8 mouse cellular contexts compared by ENCODE assay signal in the genomic region with DNA sequence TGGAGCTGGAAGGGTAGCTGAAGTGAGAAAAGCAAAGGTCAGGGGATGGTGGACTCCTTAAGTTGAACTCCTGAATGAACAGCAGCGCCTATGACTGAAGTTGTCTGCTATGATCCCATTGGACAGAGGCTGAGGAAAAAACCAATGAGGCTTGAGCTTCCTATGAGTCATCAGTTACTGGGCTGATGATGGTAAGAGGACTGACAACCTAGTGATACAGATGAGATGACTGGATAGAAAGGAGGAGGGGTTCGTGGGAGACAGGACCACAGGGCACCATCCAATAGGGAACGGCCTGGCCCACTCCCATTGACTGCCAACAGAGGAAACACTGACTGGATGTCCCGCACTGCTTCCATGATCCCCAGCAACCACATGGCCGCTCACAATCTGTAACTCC. TPM values are rescaled to one million over a fixed set of nuclear protein-coding genes. Genes with fewer than 3 reads are reported as not detected.
DNase-seq lines count a peak whose midpoint lies in the region; ATAC-seq lines count a peak whose summit lies in the region.

No protein-coding gene starts in this region.

- H3K4me2 ChIP-seq in hindbrain, embryonic 11.5 days (replicated peaks; ENCODE audit: low read depth, low read length) = no peak overlapping the region
- no peak overlapping the region for H3K4me2 ChIP-seq in midbrain, embryonic 14.5 days (ENCODE audit: low read length)

- no peaks in the 10 kb centered on the region for H3K4me1 ChIP-seq in hindbrain, embryonic 11.5 days (replicated peaks; ENCODE audit: control insufficient read depth, insufficient read depth, low read length)
- H3K4me1 ChIP-seq in midbrain, embryonic 14.5 days (ENCODE audit: control insufficient read depth, insufficient read depth, low read length) = no peaks in the 10 kb centered on the region

- ATAC-seq in hindbrain, embryonic 11.5 days (ENCODE audit: low FRiP score) = peak; percentile 71
- peak; percentile 80 for ATAC-seq in midbrain, embryonic 14.5 days (ENCODE audit: low FRiP score, low TSS enrichment)

- no peak overlapping the region for H3K9ac ChIP-seq in hindbrain, embryonic 11.5 days (ENCODE audit: low read depth, low read length)
- no peak overlapping the region for H3K9ac ChIP-seq in midbrain, embryonic 14.5 days (replicated peaks; ENCODE audit: low read length)

- WGBS in hindbrain, embryonic 11.5 days = 14% methylated on average over 5 of the region's 5 CpGs
- 15% methylated on average over 5 of the region's 5 CpGs for WGBS in midbrain, embryonic 14.5 days

- H3K9me3 ChIP-seq in hindbrain, embryonic 11.5 days (ENCODE audit: control insufficient read depth, low read length) = no peaks in the 10 kb centered on the region
- H3K9me3 ChIP-seq in midbrain, embryonic 14.5 days (ENCODE audit: control insufficient read depth, low read length) = no peaks in the 10 kb centered on the region

- DNase-seq in adrenal gland, postnatal 14 days = peak; percentile 60
- DNase-seq in adrenal gland, adult 8-10 months = no peak
- peak; percentile 68 for DNase-seq in A20 (ENCODE audit: low read depth, low spot score)
- peak; percentile 59 for DNase-seq in embryo, embryonic 10.5 days (ENCODE audit: low spot score)
- peak; percentile 46 for DNase-seq in hindbrain, embryonic 11.5 days (ENCODE audit: low spot score)
- DNase-seq in layer of hippocampus, postnatal 10 days (ENCODE audit: low spot score in 2 of 2) = peak; percentile 16 to 24
- DNase-seq in midbrain, embryonic 14.5 days = peak; percentile 76
- no peak for DNase-seq in spleen, postnatal 10 days (ENCODE audit: low spot score in 2 of 2)

- H3K27ac ChIP-seq in hindbrain, embryonic 11.5 days (ENCODE audit: low read depth, low read length) = no peak overlapping the region
- H3K27ac ChIP-seq in midbrain, embryonic 14.5 days (replicated peaks; ENCODE audit: low read depth, low read length) = no peak overlapping the region

- H3K27me3 ChIP-seq in hindbrain, embryonic 11.5 days (ENCODE audit: control insufficient read depth, insufficient read depth, low read length) = peaks cover 7% of the 10 kb centered on the region; the same call in 1 of the 2 replicates
- peaks cover 3% of the 10 kb centered on the region; the same call in 1 of the 2 replicates for H3K27me3 ChIP-seq in midbrain, embryonic 14.5 days (ENCODE audit: control insufficient read depth, insufficient read depth, low read length)

- no peak overlapping the region for H3K4me3 ChIP-seq in hindbrain, embryonic 11.5 days (ENCODE audit: low read depth, low read length)
- H3K4me3 ChIP-seq in midbrain, embryonic 14.5 days (replicated peaks; ENCODE audit: low read depth, low read length) = no peak overlapping the region

- H3K36me3 ChIP-seq in hindbrain, embryonic 11.5 days (ENCODE audit: control insufficient read depth, insufficient read depth, low read length) = no peaks in the 10 kb centered on the region
- H3K36me3 ChIP-seq in midbrain, embryonic 14.5 days (ENCODE audit: control insufficient read depth, insufficient read depth, low read length) = no peaks in the 10 kb centered on the region

RNA-seq across cellular contexts. Expression of a gene that starts 12.5 kb away (rescaled TPM):
- total RNA-seq in adrenal gland, postnatal 14 days (2021) = 0.33 and 4.1 TPM in 2 replicates
- total RNA-seq in adrenal gland, adult 8-10 months (2022) = 1 to 10 TPM in 1 of 4 experiments, under 1 TPM in 3; 0.24 to 1.1 (median 0.64) TPM
- 0.26 and 0.32 TPM in 2 replicates for polyA plus RNA-seq in hindbrain, embryonic 11.5 days (2014; fragmentation: Nextera tagmentation; extraction: Ambion mirVana)
- under 1 TPM in 1 of 2 experiments, not detected in 1; 0.34 TPM for total RNA-seq in layer of hippocampus, postnatal 10 days (2021)
- polyA plus RNA-seq in midbrain, embryonic 14.5 days (2014; fragmentation: Nextera tagmentation; extraction: Ambion mirVana) = not detected in 2 replicates

RNA-seq across cellular contexts. Expression of a gene that starts 39.7 kb away (rescaled TPM):
- total RNA-seq in adrenal gland, postnatal 14 days (2021) = 8.0 and 18.8 TPM in 2 replicates
- 10 to 100 TPM; 12.2 to 24.6 (median 21.1) TPM for total RNA-seq in adrenal gland, adult 8-10 months (2022)
- 8.6 and 13.8 TPM in 2 replicates for polyA plus RNA-seq in hindbrain, embryonic 11.5 days (2014; fragmentation: Nextera tagmentation; extraction: Ambion mirVana)
- total RNA-seq in layer of hippocampus, postnatal 10 days (2021) = 10 to 100 TPM; 34.4 to 38.6 TPM
- polyA plus RNA-seq in midbrain, embryonic 14.5 days (2014; fragmentation: Nextera tagmentation; extraction: Ambion mirVana) = 16.7 and 20.4 TPM in 2 replicates

RNA-seq across cellular contexts. Expression of a gene that starts 40.4 kb away (rescaled TPM):
- 1.1 and 2.6 TPM in 2 replicates for total RNA-seq in adrenal gland, postnatal 14 days (2021)
- 1 to 10 TPM in 3 of 4 experiments, under 1 TPM in 1; 0.55 to 1.7 (median 1.4) TPM for total RNA-seq in adrenal gland, adult 8-10 months (2022)
- 0.91 and 1.4 TPM in 2 replicates for polyA plus RNA-seq in hindbrain, embryonic 11.5 days (2014; fragmentation: Nextera tagmentation; extraction: Ambion mirVana)
- total RNA-seq in layer of hippocampus, postnatal 10 days (2021) = 10 to 100 TPM; 14.5 to 22.0 TPM
- 2.4 and 2.9 TPM in 2 replicates for polyA plus RNA-seq in midbrain, embryonic 14.5 days (2014; fragmentation: Nextera tagmentation; extraction: Ambion mirVana)

RNA-seq across cellular contexts. Expression of a gene that starts 42.8 kb away (rescaled TPM):
- total RNA-seq in adrenal gland, postnatal 14 days (2021) = 198 and 203 TPM in 2 replicates
- total RNA-seq in adrenal gland, adult 8-10 months (2022) = 100 to 1,000 TPM; 185 to 240 (median 215) TPM
- 113 and 159 TPM in 2 replicates for polyA plus RNA-seq in hindbrain, embryonic 11.5 days (2014; fragmentation: Nextera tagmentation; extraction: Ambion mirVana)
- 100 to 1,000 TPM; 252 to 263 TPM for total RNA-seq in layer of hippocampus, postnatal 10 days (2021)
- 160 and 171 TPM in 2 replicates for polyA plus RNA-seq in midbrain, embryonic 14.5 days (2014; fragmentation: Nextera tagmentation; extraction: Ambion mirVana)

RNA-seq across cellular contexts. Expression of a gene that starts 48.0 kb away (rescaled TPM):
- total RNA-seq in adrenal gland, postnatal 14 days (2021) = 54.5 and 66.6 TPM in 2 replicates
- total RNA-seq in adrenal gland, adult 8-10 months (2022) = 10 to 100 TPM; 54.8 to 70.9 (median 62.7) TPM
- 16.3 and 16.8 TPM in 2 replicates for polyA plus RNA-seq in hindbrain, embryonic 11.5 days (2014; fragmentation: Nextera tagmentation; extraction: Ambion mirVana)
- total RNA-seq in layer of hippocampus, postnatal 10 days (2021) = 10 to 100 TPM; 70.1 to 70.2 TPM
- 33.3 and 33.4 TPM in 2 replicates for polyA plus RNA-seq in midbrain, embryonic 14.5 days (2014; fragmentation: Nextera tagmentation; extraction: Ambion mirVana)

Comparison
In these comparisons a context has a peak if more than half of its experiments do, and no peak if none do; other contexts are left out.
1. DNase-seq: peak in adrenal gland, postnatal 14 days (single experiment), A20 (single experiment), embryo, embryonic 10.5 days (single experiment), hindbrain, embryonic 11.5 days (single experiment), layer of hippocampus, postnatal 10 days (2 of 2) and midbrain, embryonic 14.5 days (single experiment); none in adrenal gland, adult 8-10 months (single experiment) and spleen, postnatal 10 days (0 of 2).